Mouse (Mus musculus) MEL (cell line): Measurements from ENCODE around the gene Ccdc12. TPM values are rescaled to one million over a fixed set of nuclear protein-coding genes. Genes with fewer than 3 reads are reported as not detected.

Source experiments
- DNase-seq: peaks from one replicate; pipeline ENCODE4 v3.0.0; 2011; ENCODE audit warnings: low read depth, low spot score
- H3K27ac ChIP-seq: 2 replicates; pipeline ENCODE4 v1.5.1; 2012; ENCODE audit warnings: low read depth, mild to moderate bottlenecking, control low read depth, low read length, moderate library complexity; ENCODE audit not compliant: control insufficient read depth
- H3K27me3 ChIP-seq, 2 experiments: fragments of 150-350 bp in 1 of 2; sonication (generic) in 1 of 2; 2 replicates each; pipeline ENCODE4 v1.6.1; 2012; ENCODE audit warnings: low read length in 2 of 2, mild to moderate bottlenecking in 2 of 2, improper control_type of control experiment in 1 of 2, moderate library complexity in 1 of 2; ENCODE audit not compliant: insufficient read depth in 2 of 2, control insufficient read depth in 1 of 2
- H3K36me3 ChIP-seq, 2 experiments: 2 replicates each; pipeline ENCODE4 v1.6.1; 2012 to 2014; ENCODE audit warnings: low read length in 2 of 2, improper control_type of control experiment in 1 of 2, inconsistent platforms in 1 of 2, mild to moderate bottlenecking in 1 of 2; ENCODE audit not compliant: insufficient read depth in 2 of 2, control insufficient read depth in 1 of 2
- H3K4me1 ChIP-seq, 2 experiments: fragments of 150-350 bp in 1 of 2; sonication (generic) in 1 of 2; 2 replicates each; pipeline ENCODE4 v1.6.1; 2012; ENCODE audit warnings: low read length in 2 of 2, improper control_type of control experiment in 1 of 2, mild to moderate bottlenecking in 1 of 2; ENCODE audit not compliant: insufficient read depth in 2 of 2, control insufficient read depth in 1 of 2
- H3K4me3 ChIP-seq, 2 experiments: fragments of 150-350 bp in 1 of 2; sonication (generic) in 1 of 2; 2 replicates each; pipeline ENCODE4 v1.5.1; 2012; ENCODE audit warnings: low read depth in 2 of 2, low read length in 2 of 2, mild to moderate bottlenecking in 2 of 2, moderate library complexity in 2 of 2, control low read depth in 1 of 2, improper control_type of control experiment in 1 of 2; ENCODE audit not compliant: control insufficient read depth in 1 of 2, insufficient read depth in 1 of 2
- H3K79me2 ChIP-seq: 2 replicates; pipeline ENCODE4 v1.6.1; 2012; ENCODE audit warnings: mild to moderate bottlenecking, low read length, moderate library complexity; ENCODE audit not compliant: control insufficient read depth, poor library complexity, insufficient read depth
- H3K9ac ChIP-seq: 2 replicates; pipeline ENCODE4 v1.6.1; 2012; ENCODE audit warnings: low read depth, mild to moderate bottlenecking, control low read depth, low read length, moderate library complexity; ENCODE audit not compliant: control insufficient read depth, poor library complexity, severe bottlenecking
- H3K9me3 ChIP-seq: fragments of 150-350 bp; sonication (generic); replicated peaks from 2 replicates; pipeline ENCODE4 v1.6.1; 2012; ENCODE audit warnings: mild to moderate bottlenecking, low read length, improper control_type of control experiment, moderate library complexity; ENCODE audit not compliant: insufficient read depth
- BHLHE40 ChIP-seq: IDR thresholded peaks from 2 replicates; pipeline ENCODE4 v1.6.1; 2012; ENCODE audit warnings: low read depth, mild to moderate bottlenecking, inconsistent platforms, low read length, improper control_type of control experiment, borderline replicate concordance
- CHD1 ChIP-seq: IDR thresholded peaks from 2 replicates; pipeline ENCODE4 v1.6.1; 2012; ENCODE audit warnings: low read depth, mild to moderate bottlenecking, inconsistent platforms, low read length, improper control_type of control experiment
- E2F4 ChIP-seq: IDR thresholded peaks from 2 replicates; pipeline ENCODE4 v1.6.1; 2011; ENCODE audit warnings: low read depth, low read length, improper control_type of control experiment, borderline replicate concordance
- ELF1 ChIP-seq: IDR thresholded peaks from 2 replicates; pipeline ENCODE4 v1.6.1; 2014; ENCODE audit warnings: low read depth, mild to moderate bottlenecking, inconsistent platforms, low read length, improper control_type of control experiment, moderate library complexity
- EP300 ChIP-seq, 2 experiments: IDR thresholded peaks; 2 replicates each; pipeline ENCODE4 v1.6.1; 2011; ENCODE audit warnings: improper control_type of control experiment in 2 of 2, low read length in 2 of 2, low read depth in 1 of 2, mild to moderate bottlenecking in 1 of 2
- ETS1 ChIP-seq: IDR thresholded peaks from 2 replicates; pipeline ENCODE4 v1.6.1; 2012; ENCODE audit warnings: low read depth, mild to moderate bottlenecking, inconsistent platforms, low read length, improper control_type of control experiment, moderate library complexity
- GABPA ChIP-seq: IDR thresholded peaks from 2 replicates; pipeline ENCODE4 v1.6.1; 2012; ENCODE audit warnings: low read depth, mild to moderate bottlenecking, inconsistent platforms, low read length, improper control_type of control experiment, moderate library complexity
- JUND ChIP-seq: IDR thresholded peaks from 2 replicates; pipeline ENCODE4 v1.6.1; 2011; ENCODE audit warnings: low read depth, mild to moderate bottlenecking, improper control_type of control experiment, low read length
- KAT2A ChIP-seq: conservative IDR thresholded peaks from 2 replicates; pipeline ENCODE4 v1.6.1; 2012; ENCODE audit warnings: low read depth, low read length, improper control_type of control experiment, inconsistent platforms
- MAX ChIP-seq: IDR thresholded peaks from 2 replicates; pipeline ENCODE4 v1.6.1; 2011; ENCODE audit warnings: low read length, improper control_type of control experiment
- MAZ ChIP-seq: IDR thresholded peaks from 2 replicates; pipeline ENCODE4 v1.6.1; 2012; ENCODE audit warnings: low read depth, mild to moderate bottlenecking, inconsistent platforms, low read length, improper control_type of control experiment
- MXI1 ChIP-seq: IDR thresholded peaks from 2 replicates; pipeline ENCODE4 v1.6.1; 2011; ENCODE audit warnings: mild to moderate bottlenecking, low read depth, low read length, improper control_type of control experiment
- MYB ChIP-seq: IDR thresholded peaks from 2 replicates; pipeline ENCODE4 v1.6.1; 2011; ENCODE audit warnings: mild to moderate bottlenecking, low read depth, low read length, improper control_type of control experiment
- NRF1 ChIP-seq: IDR thresholded peaks from 2 replicates; pipeline ENCODE4 v1.6.1; 2014; ENCODE audit warnings: low read depth, mild to moderate bottlenecking, inconsistent platforms, low read length, improper control_type of control experiment, moderate library complexity; ENCODE audit not compliant: poor library complexity, insufficient read depth, severe bottlenecking
- POLR2AphosphoS2 ChIP-seq: IDR thresholded peaks from 2 replicates; pipeline ENCODE4 v1.6.1; 2011; ENCODE audit warnings: low read length, improper control_type of control experiment
- RAD21 ChIP-seq: IDR thresholded peaks from 2 replicates; pipeline ENCODE4 v1.6.1; 2011; ENCODE audit warnings: mild to moderate bottlenecking, low read depth, low read length, improper control_type of control experiment
- RCOR1 ChIP-seq: IDR thresholded peaks from 2 replicates; pipeline ENCODE4 v1.6.1; 2012; ENCODE audit warnings: low read depth, mild to moderate bottlenecking, inconsistent platforms, low read length, improper control_type of control experiment
- TAL1 ChIP-seq: IDR thresholded peaks from 2 replicates; pipeline ENCODE4 v1.6.1; 2012; ENCODE audit warnings: mild to moderate bottlenecking, inconsistent platforms, low read length, moderate library complexity, mixed read lengths
- UBTF ChIP-seq: IDR thresholded peaks from 2 replicates; pipeline ENCODE4 v1.6.1; 2012; ENCODE audit warnings: low read depth, mild to moderate bottlenecking, inconsistent platforms, low read length, improper control_type of control experiment, moderate library complexity, borderline replicate concordance; ENCODE audit not compliant: insufficient read depth
- ZNF384 ChIP-seq: IDR thresholded peaks from 2 replicates; pipeline ENCODE4 v1.6.1; 2012; ENCODE audit warnings: low read depth, mild to moderate bottlenecking, inconsistent platforms, low read length, improper control_type of control experiment
- polyA plus RNA-seq, 2 experiments: library from polyadenylated mRNA; stranded (reverse) in 1 of 2; unstranded in 1 of 2; fragments of >175 nt in 1 of 2; fragments of >200 nt in 1 of 2; gene quantifications; 2 replicates each; pipeline versions ENCODE4 v1.2.1 to v1.2.4; 2012; ENCODE audit warnings: low replicate concordance in 2 of 2, low read depth in 1 of 2; ENCODE audit not compliant: insufficient read length in 2 of 2, insufficient read depth in 1 of 2, missing spikeins in 1 of 2
- total RNA-seq: library from RNA; depleted of rRNA; stranded (reverse); fragments of 300-350 nt; gene quantifications from 2 replicates; pipeline ENCODE4 v1.2.3, GENCODE M21; 2012

Ccdc12 gene
- total and polyA plus RNA-seq, 3 experiments, result 112 to 129 TPM; not detected in 1

DNA sequence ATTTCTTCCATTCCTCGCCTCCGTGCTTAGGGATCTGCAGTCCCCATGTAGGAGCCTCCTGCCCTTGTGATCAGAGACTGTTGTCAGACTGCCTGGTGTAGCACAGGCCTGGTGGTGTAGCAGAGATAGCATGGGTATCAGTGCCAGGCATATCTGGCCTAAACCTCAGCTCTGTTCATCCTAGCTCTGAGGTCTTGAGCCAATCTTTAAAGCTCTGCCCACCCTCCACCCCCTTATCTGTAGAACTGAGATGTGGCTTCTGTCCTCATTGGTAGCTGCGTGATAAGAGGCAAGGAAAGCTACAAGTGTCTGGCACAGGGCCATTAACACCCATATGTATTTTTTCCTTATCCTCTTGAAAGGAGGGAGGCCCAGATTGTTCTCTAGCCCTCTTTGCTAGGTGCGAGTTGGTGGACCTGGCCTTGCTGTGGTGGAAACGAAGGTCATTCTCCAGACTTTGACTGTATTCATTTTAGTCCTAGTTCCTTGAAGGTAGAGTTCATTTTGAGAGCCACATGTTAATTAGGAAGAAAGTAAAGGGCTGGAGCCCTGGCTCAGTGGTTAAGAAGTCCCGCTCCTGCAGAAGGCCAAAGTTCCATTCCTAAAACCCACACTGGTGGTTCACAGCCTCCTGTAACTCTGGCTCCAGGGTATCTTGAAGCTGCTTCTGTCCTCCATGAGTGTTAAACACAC, 12.4 kb downstream of the Ccdc12 start (continued):
- TF ChIP-seq MYB, result peak; percentile 53; the same call in 1 of the 2 replicates
- TF ChIP-seq BHLHE40, result peak; percentile 80; the same call in 1 of the 2 replicates
- TF ChIP-seq MXI1, result peak; percentile 92
- TF ChIP-seq NRF1, result no peak
- peak; percentile 52; the same call in 1 of the 2 replicates for TF ChIP-seq ELF1
- peak; percentile 66; the same call in 1 of the 2 replicates for TF ChIP-seq JUND
- TF ChIP-seq MAX, result peak; percentile 50; the same call in 1 of the 2 replicates
- peak; percentile 99 for TF ChIP-seq TAL1
- peak; percentile 88 for TF ChIP-seq MAZ
- TF ChIP-seq E2F4, result no peak
- peak; percentile 91 to 97 for TF ChIP-seq EP300 (IDR thresholded peaks at IDR 0.05; ENCODE audit: low read depth in 1 of 2, low read length in 2 of 2)
- TF ChIP-seq KAT2A, result peak; percentile 34; the same call in 1 of the 2 replicates
- peak; percentile 64 for TF ChIP-seq ZNF384
- TF ChIP-seq ETS1, result peak; percentile 95

DNA sequence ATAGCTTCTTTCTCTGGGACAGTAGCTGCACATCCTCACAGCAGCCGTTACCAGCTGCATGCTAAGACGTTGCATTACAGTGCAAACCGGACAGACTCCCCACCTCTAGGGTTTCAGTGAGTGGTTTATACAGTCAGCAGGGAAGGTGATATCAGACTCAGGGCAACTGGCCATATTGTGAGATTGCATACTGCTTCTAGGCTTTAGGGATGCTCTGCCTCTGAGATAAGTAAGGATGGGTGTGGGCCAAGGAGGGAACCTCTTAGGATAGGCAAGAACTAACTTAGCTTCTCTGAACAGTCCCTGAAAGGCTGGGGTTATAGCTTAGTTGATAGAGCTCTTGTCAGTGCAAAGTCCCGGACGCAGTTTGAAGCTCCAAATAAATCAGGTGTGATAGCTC, 13.5 kb downstream of the Ccdc12 start:
- Histone ChIP-seq H3K36me3 (peaks cover 0 to 33% of the 10 kb centered on the region in 2 experiments; a peak in 2 of 4 replicates), H3K27me3 (no peaks in the 10 kb centered on the region), H3K4me3 (no peak overlapping the region), H3K27ac (no peak overlapping the region)
- TF ChIP-seq UBTF, result no peak
- TF ChIP-seq CHD1, result no peak
- no peak for TF ChIP-seq POLR2AphosphoS2
- TF ChIP-seq RCOR1, result 0 out of 2 replicates have a peak, but pooled peaks have one; percentile 22
- TF ChIP-seq BHLHE40, result no peak
- TF ChIP-seq RAD21, result no peak
- 0 out of 2 replicates have a peak, but pooled peaks have one; percentile 2 for TF ChIP-seq TAL1
- TF ChIP-seq KAT2A, result no peak
- TF ChIP-seq GABPA, result no peak
- no peak for TF ChIP-seq E2F4
- TF ChIP-seq, all 39 proteins: peak for 2
- Histone ChIP-seq H3K9ac (no peak overlapping the region), H3K4me1 (peaks cover 15 to 38% of the 10 kb centered on the region in 2 experiments), H3K79me2 (peaks cover 6% of the 10 kb centered on the region; the same call in 1 of the 2 replicates), H3K9me3 (no peaks in the 10 kb centered on the region)
- DNase-seq, result peak; percentile 48
